Mouse (Mus musculus): ENCODE measurements around the gene Arpc3. TPM values are rescaled to one million over a fixed set of nuclear protein-coding genes. Genes with fewer than 3 reads are reported as not detected.

The Arpc3 gene
- polyA plus RNA-seq, 1 experiment from 2014 or later, result 147 TPM

DNA sequence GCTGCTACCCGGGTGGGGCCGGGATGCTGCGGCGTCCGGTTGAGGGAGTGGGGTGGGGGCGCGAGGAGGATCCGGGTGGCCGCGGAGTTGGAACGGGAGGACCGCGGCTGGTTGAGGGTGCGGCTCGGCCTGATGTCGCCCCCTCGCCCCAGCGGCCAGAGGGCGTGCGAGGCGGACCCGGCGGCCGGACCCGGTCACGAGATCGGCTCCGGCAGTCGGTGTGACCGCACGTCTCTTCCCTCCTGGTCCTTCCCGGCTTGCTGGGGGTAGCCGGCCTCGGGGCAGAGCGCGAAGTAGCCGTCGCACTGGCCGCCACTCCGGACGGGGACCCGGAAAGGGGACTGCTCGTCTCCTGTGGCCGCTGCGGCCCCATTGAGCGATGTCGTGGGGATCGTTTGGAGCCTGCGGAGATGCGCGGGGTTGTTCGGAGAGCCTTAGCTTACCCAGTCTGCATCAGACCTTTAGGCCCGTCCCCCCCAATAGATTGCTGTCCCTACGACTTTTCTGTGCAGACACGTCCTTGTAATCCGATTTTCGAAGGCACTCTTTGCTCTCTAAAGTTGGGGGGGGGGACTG lies 37.1 kb upstream of the Arpc3 start:
- Histone ChIP-seq H3K4me3 (ENCODE audit: low read depth, low read length) (peak overlapping the region; percentile 93), H3K4me2 (replicated peaks; ENCODE audit: low read depth) (peak overlapping the region; percentile 84), H3K27me3 (ENCODE audit: control insufficient read depth, insufficient read depth, low read length) (no peaks in the 10 kb centered on the region), H3K36me3 (ENCODE audit: control insufficient read depth, insufficient read depth, low read length) (no peaks in the 10 kb centered on the region), H3K9me3 (ENCODE audit: control insufficient read depth, low read length) (no peaks in the 10 kb centered on the region), H3K9ac (ENCODE audit: low read length) (peak overlapping the region; percentile 91), H3K4me1 (replicated peaks; ENCODE audit: control insufficient read depth, insufficient read depth) (no peaks in the 10 kb centered on the region; the same call in 1 of the 2 replicates), H3K27ac (replicated peaks) (peak overlapping the region; percentile 81)
- 1% methylated on average over 52 of the region's 57 CpGs for WGBS
- ATAC-seq (ENCODE audit: low FRiP score, low TSS enrichment) (no peak), DNase-seq (ENCODE audit: low spot score) (no peak)
- TF ChIP-seq EP300 (optimal IDR thresholded peaks at IDR 0.05), result no peak
- peak; percentile 42 for TF ChIP-seq CTCF (IDR thresholded peaks at IDR 0.05; ENCODE audit: low read depth)

GRCm38 (mm10) chr5:122371591-122372191 lies 20.0 kb upstream of the Arpc3 start, which contains the start of gene Gpn3:
TSS of gene Gpn3 (plus strand) at chr5:122371876.
- DNase-seq (ENCODE audit: low spot score), result no peak

GRCm38 (mm10) chr5:122372192-122372769 lies 19.4 kb upstream of the Arpc3 start, which contains the start of gene Fam216a:
TSS of gene Fam216a (minus strand) at chr5:122372364.
- under 1% methylated on average over 53 of the region's 53 CpGs for WGBS
- peak; percentile 98 for DNase-seq (ENCODE audit: low spot score)
- peak within 1 kb of the TSS; percentile 78 for H3K9ac ChIP-seq (ENCODE audit: low read length)

More at GRCm38 (mm10) chr5:122371591-122372191, 20.0 kb upstream of the Arpc3 start, which contains the start of gene Gpn3:
- Histone ChIP-seq H3K9me3 (ENCODE audit: control insufficient read depth, low read length) (no peaks in the 10 kb centered on the region), H3K36me3 (ENCODE audit: control insufficient read depth, insufficient read depth, low read length) (peaks cover 8% of the 10 kb centered on the region; the same call in 1 of the 2 replicates), H3K4me3 (ENCODE audit: low read depth, low read length) (peak within 1 kb of the TSS; percentile 70), H3K4me1 (replicated peaks; ENCODE audit: control insufficient read depth, insufficient read depth) (no peaks in the 10 kb centered on the region), H3K4me2 (replicated peaks; ENCODE audit: low read depth) (peak within 1 kb of the TSS; percentile 72), H3K9ac (ENCODE audit: low read length) (peak within 1 kb of the TSS; percentile 78), H3K27ac (replicated peaks) (peak within 1 kb of the TSS; percentile 94), H3K27me3 (ENCODE audit: control insufficient read depth, insufficient read depth, low read length) (no peaks in the 10 kb centered on the region)
- 1% methylated on average over 27 of the region's 46 CpGs for WGBS
- no peak for TF ChIP-seq CTCF (IDR thresholded peaks at IDR 0.05; ENCODE audit: low read depth)
- TF ChIP-seq EP300 (optimal IDR thresholded peaks at IDR 0.05), result no peak
- ATAC-seq (ENCODE audit: low FRiP score, low TSS enrichment), result peak; percentile 71

DNA sequence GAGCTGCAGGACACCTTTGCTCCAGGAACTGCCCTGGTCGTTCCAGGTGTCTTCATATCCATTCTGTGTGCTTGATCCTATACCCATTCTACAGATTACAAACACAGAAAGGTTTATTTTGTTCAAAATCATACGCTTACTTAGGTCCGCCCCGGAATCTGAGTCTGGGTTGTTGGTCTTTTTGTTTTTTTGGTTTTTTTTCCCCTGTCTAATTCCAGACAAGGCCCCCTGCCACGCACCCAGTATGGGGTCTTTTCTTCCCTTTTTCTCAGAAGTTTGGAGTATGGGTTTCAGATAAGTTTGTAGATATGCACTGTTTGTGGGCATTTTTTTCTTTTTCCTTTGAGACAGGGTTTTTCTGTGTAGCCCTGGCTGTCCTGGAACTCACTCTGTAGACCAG lies 18.8 kb upstream of the Arpc3 start:
- ATAC-seq (ENCODE audit: low FRiP score, low TSS enrichment) (no peak), DNase-seq (ENCODE audit: low spot score) (no peak)
- Histone ChIP-seq H3K4me3 (ENCODE audit: low read depth, low read length) (peak overlapping the region; percentile 70), H3K9ac (ENCODE audit: low read length) (peak overlapping the region; percentile 78), H3K36me3 (ENCODE audit: control insufficient read depth, insufficient read depth, low read length) (peaks cover 7% of the 10 kb centered on the region; the same call in 1 of the 2 replicates), H3K27me3 (ENCODE audit: control insufficient read depth, insufficient read depth, low read length) (no peaks in the 10 kb centered on the region), H3K27ac (replicated peaks) (peak overlapping the region; percentile 94), H3K9me3 (ENCODE audit: control insufficient read depth, low read length) (no peaks in the 10 kb centered on the region), H3K4me1 (replicated peaks; ENCODE audit: control insufficient read depth, insufficient read depth) (no peaks in the 10 kb centered on the region), H3K4me2 (replicated peaks; ENCODE audit: low read depth) (peak overlapping the region; percentile 72)
- 6% methylated on average over 5 of the region's 5 CpGs for WGBS
- TF ChIP-seq EP300 (optimal IDR thresholded peaks at IDR 0.05) (no peak), CTCF (IDR thresholded peaks at IDR 0.05; ENCODE audit: low read depth) (no peak)

More at GRCm38 (mm10) chr5:122372192-122372769, 19.4 kb upstream of the Arpc3 start, which contains the start of gene Fam216a:
- no peaks in the 10 kb centered on the region for H3K4me1 ChIP-seq (replicated peaks; ENCODE audit: control insufficient read depth, insufficient read depth)
- H3K27me3 ChIP-seq (ENCODE audit: control insufficient read depth, insufficient read depth, low read length), result no peaks in the 10 kb centered on the region
- H3K9me3 ChIP-seq (ENCODE audit: control insufficient read depth, low read length), result no peaks in the 10 kb centered on the region
- 0 out of 2 replicates have a peak, but pooled peaks have one; percentile 10 for TF ChIP-seq CTCF (IDR thresholded peaks at IDR 0.05; ENCODE audit: low read depth)
- no peak for TF ChIP-seq EP300 (optimal IDR thresholded peaks at IDR 0.05)
- H3K27ac ChIP-seq (replicated peaks), result peak within 1 kb of the TSS; percentile 94
- H3K4me3 ChIP-seq (ENCODE audit: low read depth, low read length), result peak within 1 kb of the TSS; percentile 70
- H3K36me3 ChIP-seq (ENCODE audit: control insufficient read depth, insufficient read depth, low read length), result peaks cover 8% of the 10 kb centered on the region; the same call in 1 of the 2 replicates
- peak within 1 kb of the TSS; percentile 72 for H3K4me2 ChIP-seq (replicated peaks; ENCODE audit: low read depth)
- peak; percentile 95 for ATAC-seq (ENCODE audit: low FRiP score, low TSS enrichment)

DNA sequence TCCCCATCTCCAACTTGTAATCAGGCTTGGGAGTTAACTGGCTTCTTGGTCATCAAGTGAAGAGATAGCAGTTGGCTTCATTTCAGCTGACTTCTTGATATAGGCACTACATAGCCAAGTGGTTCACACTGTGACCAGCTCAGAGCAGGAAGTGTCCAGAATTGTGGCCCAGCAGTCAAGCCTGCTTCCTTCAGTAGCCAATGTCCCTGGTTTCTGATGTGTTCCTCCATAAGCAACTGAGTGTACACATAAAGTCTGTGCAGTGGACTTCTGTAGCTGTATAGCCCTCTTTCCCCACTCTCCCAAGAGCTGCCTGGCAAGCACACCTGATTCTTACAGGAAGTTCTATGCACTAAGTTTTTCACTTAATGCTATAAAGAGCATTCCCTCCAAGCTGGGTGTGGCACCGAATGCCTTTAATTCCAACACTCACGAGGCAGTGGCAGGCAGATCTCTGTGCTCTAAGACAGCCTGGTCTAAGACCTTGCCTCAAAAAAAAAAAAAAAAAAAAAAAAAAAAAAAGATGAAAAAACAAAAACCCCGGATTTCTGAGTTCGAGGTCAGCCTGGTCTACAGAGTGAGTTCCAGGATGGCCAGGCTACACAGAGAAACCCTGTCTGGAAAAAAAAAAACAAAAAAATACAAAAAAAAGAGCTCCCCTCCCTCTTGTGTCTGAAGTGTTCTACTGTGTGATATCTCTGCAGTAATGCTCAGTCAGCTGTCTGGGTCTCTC lies 14.4 kb upstream of the Arpc3 start:
- Histone ChIP-seq H3K9ac (ENCODE audit: low read length) (no peak overlapping the region), H3K4me2 (replicated peaks; ENCODE audit: low read depth) (no peak overlapping the region), H3K27me3 (ENCODE audit: control insufficient read depth, insufficient read depth, low read length) (no peaks in the 10 kb centered on the region), H3K27ac (replicated peaks) (no peak overlapping the region), H3K4me3 (ENCODE audit: low read depth, low read length) (no peak overlapping the region), H3K9me3 (ENCODE audit: control insufficient read depth, low read length) (no peaks in the 10 kb centered on the region), H3K4me1 (replicated peaks; ENCODE audit: control insufficient read depth, insufficient read depth) (no peaks in the 10 kb centered on the region), H3K36me3 (ENCODE audit: control insufficient read depth, insufficient read depth, low read length) (peaks cover 6% of the 10 kb centered on the region; the same call in 1 of the 2 replicates)
- no peak for TF ChIP-seq EP300 (optimal IDR thresholded peaks at IDR 0.05)
- TF ChIP-seq CTCF (IDR thresholded peaks at IDR 0.05; ENCODE audit: low read depth), result no peak
- 89% methylated on average over 4 of the region's 4 CpGs for WGBS
- DNase-seq (ENCODE audit: low spot score) (no peak), ATAC-seq (ENCODE audit: low FRiP score, low TSS enrichment) (no peak)

All from stomach, postnatal 0 days (tissue).